Mouse (Mus musculus) kidney, embryonic 14.5 days (tissue): ENCODE data around the gene Gm18596. TPM values are rescaled to one million over a fixed set of nuclear protein-coding genes. Genes with fewer than 3 reads are reported as not detected.
"Not testable (repeated sequence)": the region's sequence is repeated elsewhere in the genome, so short reads cannot be mapped to it uniquely, and the experiment has no call there.

Experiments
- ATAC-seq: fragments of 200-750 bp; cut with Nextera tagmentation; 2 replicates; pipeline ENCODE4 v1.8.0; 2017; ENCODE audit warnings: moderate number of reproducible peaks, mild to moderate bottlenecking, moderate TSS enrichment, moderate library complexity; ENCODE audit not compliant: low FRiP score, low TSS enrichment
- H3K27ac ChIP-seq: fragments of 300-500 bp; sonication (generic); 2 replicates; pipeline ENCODE4 v1.5.1; 2014; ENCODE audit warnings: low read depth, mild to moderate bottlenecking, low read length, moderate library complexity, mixed read lengths
- H3K27me3 ChIP-seq: fragments of 300-500 bp; sonication (generic); 2 replicates; pipeline ENCODE4 v1.6.1; 2014; ENCODE audit warnings: mild to moderate bottlenecking, low read length; ENCODE audit not compliant: control insufficient read depth, insufficient read depth
- H3K36me3 ChIP-seq: fragments of 300-500 bp; sonication (generic); 2 replicates; pipeline ENCODE4 v1.6.1; 2014; ENCODE audit warnings: low read length, mixed read lengths; ENCODE audit not compliant: control insufficient read depth, insufficient read depth
- H3K4me1 ChIP-seq: fragments of 300-500 bp; sonication (generic); 2 replicates; pipeline ENCODE4 v1.6.1; 2014; ENCODE audit warnings: low read length, mixed read lengths; ENCODE audit not compliant: control insufficient read depth, insufficient read depth
- H3K4me2 ChIP-seq: fragments of 300-500 bp; sonication (generic); replicated peaks from 2 replicates; pipeline ENCODE4 v1.6.1; 2014; ENCODE audit warnings: low read depth, mild to moderate bottlenecking, low read length
- H3K4me3 ChIP-seq: fragments of 300-500 bp; sonication (generic); 2 replicates; pipeline ENCODE4 v1.5.1; 2014; ENCODE audit warnings: mild to moderate bottlenecking, low read length
- H3K9ac ChIP-seq: fragments of 300-500 bp; sonication (generic); 2 replicates; pipeline ENCODE4 v1.6.1; 2014; ENCODE audit warnings: low read depth, mild to moderate bottlenecking, low read length, moderate library complexity
- H3K9me3 ChIP-seq: fragments of 300-500 bp; sonication (generic); 2 replicates; pipeline ENCODE4 v1.6.1; 2016; ENCODE audit warnings: low read length; ENCODE audit not compliant: control insufficient read depth
- WGBS: fragments of 180-500 bp; shearing (Covaris S2); extraction: QIAGEN DNeasy Blood & Tissue Kit; methylation state at CpG from one replicate; pipeline ENCODE4 v1.1.7; 2014; 5-methylcytosine and 5-hydroxymethylcytosine counted together
- polyA plus RNA-seq: library from polyadenylated mRNA; unstranded; fragments of >200 nt; fragmentation: Nextera tagmentation; extraction: Ambion mirVana; gene quantifications from 2 replicates; pipeline ENCODE4 v1.2.1, GENCODE M21; 2014

Gm18596 gene
- polyA plus RNA-seq = not detected in 2 replicates

- not testable (repeated sequence) for H3K27me3 ChIP-seq, H3K9ac ChIP-seq, H3K4me1 ChIP-seq, H3K4me2 ChIP-seq, ATAC-seq, H3K27ac ChIP-seq, H3K36me3 ChIP-seq, H3K4me3 ChIP-seq, H3K9me3 ChIP-seq
- WGBS = 55% methylated on average over 4 of the region's 5 CpGs
These were observed at the start of gene Gm18596 for GRCm38 (mm10) chr10:77741924-77742688. TSS of gene Gm18596 (minus strand) at chr10:77742638.

- Histone ChIP-seq H3K27me3 (no peaks in the 10 kb centered on the region), H3K9me3 (no peaks in the 10 kb centered on the region), H3K9ac (no peak overlapping the region), H3K27ac (no peak overlapping the region), H3K4me1 (no peaks in the 10 kb centered on the region), H3K4me3 (no peak overlapping the region), H3K36me3 (no peaks in the 10 kb centered on the region), H3K4me2 (no peak overlapping the region)
- ATAC-seq = no peak
- 62% methylated on average over 2 of the region's 2 CpGs for WGBS
These were observed 46.2 kb upstream of the Gm18596 start for GRCm38 (mm10) chr10:77788621-77789020.

GRCm38 (mm10) chr10:77787876-77788275, 45.4 kb upstream of the Gm18596 start, which contains the start of gene Gm7137:
TSS of gene Gm7137 (minus strand) at chr10:77788200.
- H3K4me3 ChIP-seq, H3K9ac ChIP-seq, H3K9me3 ChIP-seq, H3K27me3 ChIP-seq, ATAC-seq, H3K4me1 ChIP-seq, H3K27ac ChIP-seq, H3K36me3 ChIP-seq, H3K4me2 ChIP-seq: not testable (repeated sequence)
- 83% methylated on average over 1 of the region's 1 CpGs for WGBS

DNA sequence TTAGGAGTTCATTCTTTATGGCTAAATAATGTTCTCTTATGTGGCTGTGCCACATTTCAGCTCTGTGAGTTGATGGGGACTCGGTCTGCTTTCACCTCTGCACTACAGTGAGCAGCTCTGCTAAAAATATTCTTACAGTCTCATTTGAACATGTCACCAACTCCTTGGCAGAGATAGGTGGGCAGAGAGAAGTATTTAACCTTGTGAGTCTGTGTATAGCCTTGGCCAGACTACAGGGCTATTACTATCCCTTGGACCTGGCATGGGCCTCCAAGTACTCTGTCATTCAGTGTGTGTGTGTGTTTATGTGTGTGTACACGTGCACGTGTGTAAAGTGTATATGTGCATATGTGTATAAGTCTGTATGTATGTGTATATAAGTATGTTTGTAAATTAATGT, 41.0 kb upstream of the Gm18596 start:
- not testable (repeated sequence) for H3K4me3 ChIP-seq, H3K9ac ChIP-seq, H3K4me2 ChIP-seq, ATAC-seq, H3K36me3 ChIP-seq, H3K4me1 ChIP-seq, H3K27me3 ChIP-seq, H3K9me3 ChIP-seq, H3K27ac ChIP-seq
- 73% methylated on average over 1 of the region's 3 CpGs for WGBS

GRCm38 (mm10) chr10:77782442-77782841, 40.0 kb upstream of the Gm18596 start, which contains the start of gene Gm3250:
TSS of gene Gm3250 (minus strand) at chr10:77782542.
- not testable (repeated sequence) for H3K27ac ChIP-seq, H3K36me3 ChIP-seq, H3K4me1 ChIP-seq, ATAC-seq, H3K9me3 ChIP-seq, H3K4me2 ChIP-seq, H3K27me3 ChIP-seq, H3K9ac ChIP-seq, H3K4me3 ChIP-seq
- no CpG with 5 or more reads among the region's 1 CpGs for WGBS

DNA sequence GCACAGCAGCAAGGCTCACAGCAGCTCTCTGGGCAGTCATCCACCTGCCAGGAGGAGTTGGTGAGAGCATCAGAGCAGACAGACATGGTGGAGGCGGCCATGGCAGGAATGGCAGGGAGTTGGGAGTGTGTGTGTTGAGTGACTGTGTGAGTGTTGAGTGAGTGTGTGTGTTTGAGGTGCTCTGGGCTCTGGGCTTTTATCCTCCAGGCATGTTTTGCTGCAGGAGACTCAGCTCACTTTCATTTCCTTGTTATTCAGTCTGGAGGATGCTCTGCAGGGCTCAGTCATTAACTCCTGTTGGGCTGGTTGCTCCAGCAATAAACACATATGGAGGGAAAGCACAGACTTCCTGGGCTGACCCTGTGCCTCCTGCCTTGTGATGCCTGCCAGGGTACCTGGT, 34.4 kb upstream of the Gm18596 start, which contains the start of gene Gm7138:
Gene Gm7138 (minus strand): TSS at position 101 of the 400 bp plus-strand sequence.
- H3K4me2 ChIP-seq, ATAC-seq, H3K9me3 ChIP-seq, H3K9ac ChIP-seq, H3K36me3 ChIP-seq, H3K27me3 ChIP-seq, H3K27ac ChIP-seq, H3K4me1 ChIP-seq, H3K4me3 ChIP-seq: not testable (repeated sequence)
- 75% methylated on average over 1 of the region's 1 CpGs for WGBS

- not testable (repeated sequence) for H3K27ac ChIP-seq, H3K4me1 ChIP-seq, H3K4me3 ChIP-seq, H3K27me3 ChIP-seq, ATAC-seq, H3K9me3 ChIP-seq, H3K36me3 ChIP-seq, H3K4me2 ChIP-seq, H3K9ac ChIP-seq
- 83% methylated on average over 1 of the region's 3 CpGs for WGBS
These were observed 29.7 kb upstream of the Gm18596 start for GRCm38 (mm10) chr10:77772142-77772541.

- H3K9me3 ChIP-seq, H3K9ac ChIP-seq, H3K27me3 ChIP-seq, H3K4me1 ChIP-seq, ATAC-seq, H3K4me2 ChIP-seq, H3K4me3 ChIP-seq, H3K27ac ChIP-seq, H3K36me3 ChIP-seq: not testable (repeated sequence)
- 82% methylated on average over 1 of the region's 1 CpGs for WGBS
These were observed 28.8 kb upstream of the Gm18596 start, which contains the start of gene Gm3238 for GRCm38 (mm10) chr10:77771225-77771624. TSS of gene Gm3238 (minus strand) at chr10:77771325.

GRCm38 (mm10) chr10:77769727-77770126, 27.3 kb upstream of the Gm18596 start:
- 65% methylated on average over 1 of the region's 1 CpGs for WGBS
- Histone ChIP-seq H3K4me2 (no peak overlapping the region), H3K9me3 (no peaks in the 10 kb centered on the region), H3K4me1 (no peaks in the 10 kb centered on the region), H3K36me3 (no peaks in the 10 kb centered on the region), H3K4me3 (no peak overlapping the region), H3K27ac (no peak overlapping the region), H3K9ac (no peak overlapping the region), H3K27me3 (no peaks in the 10 kb centered on the region)
- ATAC-seq = no peak
